Mouse (Mus musculus) cerebellum, adult 2 months (tissue): Measurements from ENCODE around the gene Thy1. TPM values are rescaled to one million over a fixed set of nuclear protein-coding genes. Genes with fewer than 3 reads are reported as not detected.

ENCODE experiments used
- DNase-seq, 2 experiments: peaks; one replicate each; pipeline ENCODE4 v3.0.0; 2021
- H3K27ac ChIP-seq: fragments of 200-500 bp; 2 replicates; pipeline ENCODE4 v1.5.1; 2012; ENCODE audit warnings: low read length, control low read depth, inconsistent platforms; ENCODE audit not compliant: insufficient read depth
- H3K27me3 ChIP-seq: fragments of 200-500 bp; 2 replicates; pipeline ENCODE4 v1.6.1; 2012; ENCODE audit warnings: inconsistent platforms, mild to moderate bottlenecking, low read length, moderate library complexity; ENCODE audit not compliant: control insufficient read depth, insufficient read depth
- H3K4me1 ChIP-seq: fragments of 200-500 bp; 2 replicates; pipeline ENCODE4 v1.6.1; 2011; ENCODE audit warnings: low read length; ENCODE audit not compliant: control insufficient read depth, insufficient read depth
- H3K4me3 ChIP-seq: fragments of 200-500 bp; replicated peaks from 2 replicates; pipeline ENCODE3; 2011; ENCODE audit warnings: mild to moderate bottlenecking, low read depth, low read length, control low read depth; ENCODE audit not compliant: insufficient read depth
- CTCF ChIP-seq: fragments of 200-500 bp; IDR thresholded peaks from 2 replicates; pipeline ENCODE4 v1.5.1; 2011; ENCODE audit warnings: low read depth, mild to moderate bottlenecking, control low read depth, low read length, moderate library complexity, borderline replicate concordance; ENCODE audit not compliant: insufficient read depth
- POLR2A ChIP-seq: fragments of 200-500 bp; IDR thresholded peaks from 2 replicates; pipeline ENCODE4 v1.6.1; 2011; ENCODE audit warnings: low read length, control low read depth, borderline replicate concordance; ENCODE audit not compliant: insufficient read depth
- WGBS: fragments of 180-500 bp; shearing (Covaris S2); methylation state at CpG from one replicate; pipeline ENCODE4 v1.1.7; 2018; 5-methylcytosine and 5-hydroxymethylcytosine counted together
- polyA plus RNA-seq: library from polyadenylated mRNA; depleted of rRNA; stranded (reverse); fragments of >200 nt; gene quantifications from 2 replicates; pipeline ENCODE4 v1.2.3, GENCODE M21; 2012; rRNA removed

Thy1 gene
- polyA plus RNA-seq, 1 experiment, result 925 TPM

- TF ChIP-seq CTCF (peak; percentile 89), POLR2A (no peak)
- H3K4me3 ChIP-seq, result no peak overlapping the region
- WGBS, result 17% methylated on average over 24 of the region's 24 CpGs
Measured at GRCm38 (mm10) chr9:44093612-44094503, 50.7 kb downstream of the Thy1 start.

GRCm38 (mm10) chr9:44094737-44095136 is 51.6 kb downstream of the Thy1 start:
- DNase-seq, result no peak
- 90% methylated on average over 3 of the region's 3 CpGs for WGBS
- no peaks in the 10 kb centered on the region for H3K27me3 ChIP-seq
- no peak overlapping the region for H3K27ac ChIP-seq
- no peak overlapping the region for H3K4me3 ChIP-seq
- peaks cover 22% of the 10 kb centered on the region for H3K4me1 ChIP-seq
- TF ChIP-seq POLR2A, result no peak
- no peak for TF ChIP-seq CTCF

More at GRCm38 (mm10) chr9:44093612-44094503, 50.7 kb downstream of the Thy1 start:
- peak; percentile 85 to 90 for DNase-seq
- Histone ChIP-seq H3K27ac (0 out of 2 replicates have a peak overlapping the region, but pooled peaks have one; percentile 1), H3K27me3 (no peaks in the 10 kb centered on the region), H3K4me1 (peaks cover 30% of the 10 kb centered on the region)

GRCm38 (mm10) chr9:44095781-44096180 is 52.6 kb downstream of the Thy1 start:
- no peak overlapping the region for H3K27ac ChIP-seq
- H3K4me3 ChIP-seq, result no peak overlapping the region
- DNase-seq, result no peak
- no peaks in the 10 kb centered on the region for H3K27me3 ChIP-seq
- H3K4me1 ChIP-seq, result peaks cover 22% of the 10 kb centered on the region
- no peak for TF ChIP-seq POLR2A
- 75% methylated on average over 9 of the region's 9 CpGs for WGBS

GRCm38 (mm10) chr9:44096536-44096935 is 53.4 kb downstream of the Thy1 start:
- Histone ChIP-seq H3K4me3 (no peak overlapping the region), H3K27ac (no peak overlapping the region; the same call in 1 of the 2 replicates), H3K27me3 (no peaks in the 10 kb centered on the region), H3K4me1 (peaks cover 22% of the 10 kb centered on the region)
- DNase-seq, result no peak
- no peak for TF ChIP-seq POLR2A
- no peak for TF ChIP-seq CTCF
- WGBS, result 28% methylated on average over 9 of the region's 9 CpGs

Other genes starting within 250 kb of the Thy1 start
- gene Usp2, start 23.6 kb downstream of the Thy1 start, polyA plus RNA-seq, result 43.5 and 47.1 TPM in 2 replicates
- gene Mfrp, start 58.3 kb downstream of the Thy1 start, polyA plus RNA-seq, result 2.7 and 7.3 TPM in 2 replicates
- gene C1qtnf5, start 63.9 kb downstream of the Thy1 start, polyA plus RNA-seq, result 26.0 and 29.1 TPM in 2 replicates
- 0.41 and 0.75 TPM in 2 replicates for gene Gm49380, start 70.1 kb downstream of the Thy1 start, polyA plus RNA-seq
- 31.2 and 34.0 TPM in 2 replicates for gene Rnf26, start 70.1 kb downstream of the Thy1 start, polyA plus RNA-seq
- 57.0 and 61.8 TPM in 2 replicates for gene Mcam, start 91.1 kb downstream of the Thy1 start, polyA plus RNA-seq
- gene Cbl, start 190.7 kb downstream of the Thy1 start, polyA plus RNA-seq, result 14.5 and 15.3 TPM in 2 replicates
- 3.7 and 7.0 TPM in 2 replicates for gene Ccdc153, start 197.3 kb downstream of the Thy1 start, polyA plus RNA-seq
- gene Pdzd3, start 208.1 kb downstream of the Thy1 start, polyA plus RNA-seq, result 0.08 and 0.19 TPM in 2 replicates
- gene Nlrx1, start 225.2 kb downstream of the Thy1 start, polyA plus RNA-seq, result 7.9 and 9.9 TPM in 2 replicates
- gene Abcg4, start 245.2 kb downstream of the Thy1 start, polyA plus RNA-seq, result 105 and 120 TPM in 2 replicates